Mouse (Mus musculus) ovary, postnatal 14 days (tissue): ENCODE measurements around the gene Hic2.

Source experiments
- DNase-seq: peaks from one replicate; pipeline ENCODE4 v3.0.0; 2022; ENCODE audit warnings: low spot score

The Hic2 gene

DNA sequence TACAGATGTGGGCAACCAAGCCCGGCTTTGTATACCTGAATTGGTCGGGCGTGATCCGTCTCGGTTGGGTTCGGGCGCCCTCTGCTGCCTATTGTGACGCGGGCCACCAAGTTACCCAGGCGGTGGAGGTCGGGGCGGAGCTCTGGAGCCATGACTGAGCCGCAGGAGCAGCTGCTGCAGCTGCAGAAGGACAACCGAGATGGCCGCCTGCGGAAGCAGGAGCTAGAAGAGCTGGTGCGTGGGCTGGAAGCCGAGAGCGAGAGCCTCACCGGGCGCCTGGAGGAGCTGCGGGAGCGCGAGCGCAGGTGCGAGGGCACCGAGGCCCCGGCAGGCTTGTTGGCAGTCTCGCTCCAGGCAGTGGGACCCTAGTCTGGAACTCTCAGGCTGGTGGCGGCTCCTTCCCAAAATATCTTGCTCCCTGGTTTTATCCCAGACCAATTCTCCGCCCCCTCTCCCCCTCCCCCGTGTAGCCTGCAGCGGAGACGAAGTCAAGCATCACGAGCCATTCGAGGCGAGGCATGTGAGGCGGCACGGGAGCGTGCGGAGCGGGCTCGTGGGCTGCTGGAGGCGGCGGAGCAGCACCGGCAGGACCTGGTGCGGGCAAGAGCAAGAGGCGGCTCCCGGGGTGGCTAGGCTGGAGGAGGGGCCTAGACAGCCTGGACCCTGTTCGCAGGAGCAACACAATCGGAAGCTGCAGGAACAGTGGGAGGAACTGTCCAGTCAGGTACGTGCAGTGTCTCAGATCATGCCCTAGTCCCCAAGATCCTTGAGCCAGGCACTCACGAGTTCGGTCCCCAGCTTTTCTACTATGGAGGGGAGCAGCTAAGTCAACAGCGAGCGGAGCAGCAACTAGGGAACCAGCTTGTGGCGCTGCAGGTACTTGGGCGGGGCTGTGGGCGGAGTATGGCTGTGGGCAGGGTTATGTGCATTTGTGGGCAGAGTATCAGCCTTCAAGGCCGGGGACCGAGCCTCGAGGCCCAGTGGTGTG lies 43.1 kb downstream of the Hic2 start:
- peak; percentile 91 for DNase-seq

DNA sequence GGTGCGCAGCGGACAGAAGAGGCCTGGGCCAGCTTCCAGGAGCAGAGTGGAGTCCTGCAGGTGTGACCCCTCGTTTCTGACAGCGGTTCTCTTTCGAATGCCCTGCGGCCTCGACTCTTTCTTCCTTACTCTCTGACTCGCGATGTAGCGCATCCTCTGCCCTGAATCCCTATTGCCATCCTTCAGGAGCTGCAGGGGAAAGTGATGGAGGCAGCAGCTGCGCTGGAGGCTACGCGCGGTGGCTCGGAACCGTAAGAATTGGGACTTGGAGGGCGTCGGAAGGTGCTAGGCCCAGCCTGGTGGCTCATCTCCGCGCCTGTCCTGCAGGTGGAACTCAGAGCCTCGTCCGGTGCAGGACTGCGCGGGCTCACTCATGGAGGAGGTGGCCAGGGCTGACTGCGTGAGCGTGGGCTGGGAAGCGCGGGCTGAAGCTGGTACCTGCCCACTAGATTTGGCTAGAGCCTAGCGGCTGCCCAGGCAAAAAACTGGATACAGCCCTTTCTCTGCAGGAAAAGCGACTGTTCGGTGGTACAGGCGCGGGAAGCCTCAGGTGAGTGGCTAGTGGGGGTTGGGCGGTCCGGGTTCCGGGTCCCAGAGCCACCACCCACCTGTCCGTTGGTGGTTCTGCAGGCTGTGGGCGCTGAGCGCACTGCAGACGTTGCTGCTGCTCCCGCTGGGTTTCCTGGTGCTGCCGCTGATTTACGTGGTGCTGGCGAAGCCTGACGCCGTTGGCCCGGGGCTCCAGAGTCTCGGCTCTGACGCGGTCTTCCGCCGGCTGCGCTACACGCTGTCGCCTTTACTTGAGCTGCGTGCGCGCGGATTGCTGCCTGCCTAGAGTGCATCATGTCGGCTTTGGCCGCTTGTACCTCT lies 44.2 kb downstream of the Hic2 start:
- DNase-seq: peak; percentile 6

DNA sequence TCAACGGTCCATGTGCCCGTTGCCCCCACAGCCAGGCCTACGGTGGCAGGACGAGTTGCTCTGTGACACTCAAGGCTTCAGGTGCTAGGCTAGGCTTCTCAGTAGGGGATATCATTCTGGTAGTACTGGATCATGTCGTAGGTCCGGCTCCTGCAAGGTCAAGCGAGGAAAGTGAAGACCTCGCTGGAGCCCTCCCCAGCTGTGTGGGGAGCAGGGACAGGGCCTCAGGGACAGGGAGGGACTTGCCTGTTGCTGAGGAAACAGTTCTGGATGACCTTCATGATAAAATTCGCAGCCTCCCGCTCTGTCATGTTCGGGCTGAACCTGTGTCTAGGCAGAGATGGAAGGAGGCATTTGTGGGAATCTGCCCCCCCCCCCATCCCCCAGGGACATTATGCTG lies 47.1 kb downstream of the Hic2 start:
- DNase-seq: no peak

DNA sequence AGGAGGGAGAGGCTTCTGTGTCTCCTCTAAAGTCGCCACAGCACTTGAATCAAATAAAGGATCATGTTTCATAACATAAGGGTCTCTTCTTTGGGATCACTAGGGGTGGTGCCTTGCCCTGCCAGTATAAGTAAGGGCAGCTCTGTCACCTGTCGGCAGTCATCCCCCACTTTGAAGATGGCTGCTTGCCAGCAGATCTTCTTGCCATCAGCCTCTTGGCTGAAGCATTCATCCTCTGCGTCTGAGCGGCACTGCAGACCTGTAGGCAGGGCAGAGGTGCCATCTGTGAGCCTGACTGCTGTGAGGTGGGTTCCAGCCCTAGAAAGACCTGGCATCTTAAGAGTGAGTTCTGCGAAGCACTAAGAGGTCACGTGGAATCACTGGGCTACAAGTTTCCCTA lies 49.8 kb downstream of the Hic2 start:
- no peak for DNase-seq

DNA sequence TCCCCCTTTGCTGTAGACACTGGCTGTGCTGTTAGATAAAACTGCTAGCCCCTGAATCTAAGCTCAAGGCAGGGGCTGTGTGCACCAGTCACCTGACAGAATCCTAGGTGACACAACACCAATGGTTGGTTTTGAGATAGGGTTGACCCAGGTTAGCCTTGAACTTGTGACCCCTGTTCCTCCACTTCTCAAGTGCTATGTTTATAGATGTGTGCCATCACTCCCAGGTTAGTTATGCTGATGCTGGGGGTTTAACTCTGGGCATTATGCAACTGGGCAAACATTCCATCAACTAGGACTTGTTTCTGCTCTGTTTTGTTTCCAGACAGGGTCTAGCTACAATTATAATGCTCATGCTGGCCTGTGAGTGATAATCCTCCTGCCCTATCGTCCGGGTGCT lies 53.7 kb downstream of the Hic2 start:
- DNase-seq: no peak

DNA sequence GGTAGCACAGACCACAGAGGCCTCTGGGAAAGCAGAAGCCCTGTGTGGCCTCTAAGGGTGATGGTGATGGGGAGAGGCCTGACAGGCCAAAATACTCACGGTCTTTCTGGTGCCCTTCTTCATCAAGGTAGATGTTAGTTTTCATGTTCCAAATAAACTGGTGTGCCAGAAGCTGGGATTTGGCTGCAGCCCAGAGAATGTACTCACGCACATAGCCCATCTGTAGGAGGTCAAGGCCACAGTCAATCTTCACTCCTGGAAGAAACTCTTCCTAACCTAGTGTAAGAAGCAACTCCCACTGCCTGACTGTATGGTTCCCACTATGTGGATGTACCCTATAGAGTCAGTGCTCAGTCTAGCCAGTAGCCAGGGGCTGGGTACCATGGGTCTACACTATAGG lies 57.6 kb downstream of the Hic2 start:
- DNase-seq: no peak

DNA sequence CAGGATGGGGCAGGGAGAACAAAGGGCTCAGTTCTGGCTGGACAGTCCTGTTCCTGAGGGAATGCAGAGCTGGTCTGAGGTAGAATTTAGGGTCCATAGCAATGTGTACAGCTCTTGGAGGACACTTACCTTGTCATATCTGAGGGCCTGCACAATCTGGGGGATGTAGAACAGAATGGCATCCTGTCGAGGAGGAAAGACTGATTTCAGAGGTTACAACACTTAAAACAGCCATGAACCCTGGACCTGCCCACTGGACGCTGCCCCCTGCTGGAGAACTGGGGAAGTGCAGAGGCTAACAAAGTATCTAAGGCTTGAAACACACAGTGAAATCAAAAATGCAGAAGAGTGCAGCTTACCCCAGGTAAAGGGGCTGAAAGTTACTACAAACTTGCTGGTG lies 59.4 kb downstream of the Hic2 start:
- DNase-seq: peak; percentile 64

DNA sequence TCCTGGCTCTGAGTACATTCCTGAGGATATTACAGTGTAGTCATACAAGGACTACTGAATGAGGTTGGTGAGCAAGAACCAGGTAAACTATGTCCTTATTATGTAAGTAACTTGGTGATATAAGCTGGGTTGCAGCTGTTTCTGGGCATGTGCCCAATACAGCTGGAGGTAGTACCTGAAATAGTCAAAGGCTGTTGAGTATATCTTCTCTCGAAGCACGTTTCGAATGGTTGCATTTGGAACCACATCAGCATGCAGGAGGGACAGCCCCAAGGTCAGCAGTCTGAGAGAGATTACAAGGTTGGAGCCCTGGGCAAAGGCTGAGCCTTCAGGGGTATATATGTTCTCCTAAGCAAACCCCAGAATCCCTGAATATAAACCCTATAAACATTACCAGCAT lies 67.4 kb downstream of the Hic2 start:
- no peak for DNase-seq

DNA sequence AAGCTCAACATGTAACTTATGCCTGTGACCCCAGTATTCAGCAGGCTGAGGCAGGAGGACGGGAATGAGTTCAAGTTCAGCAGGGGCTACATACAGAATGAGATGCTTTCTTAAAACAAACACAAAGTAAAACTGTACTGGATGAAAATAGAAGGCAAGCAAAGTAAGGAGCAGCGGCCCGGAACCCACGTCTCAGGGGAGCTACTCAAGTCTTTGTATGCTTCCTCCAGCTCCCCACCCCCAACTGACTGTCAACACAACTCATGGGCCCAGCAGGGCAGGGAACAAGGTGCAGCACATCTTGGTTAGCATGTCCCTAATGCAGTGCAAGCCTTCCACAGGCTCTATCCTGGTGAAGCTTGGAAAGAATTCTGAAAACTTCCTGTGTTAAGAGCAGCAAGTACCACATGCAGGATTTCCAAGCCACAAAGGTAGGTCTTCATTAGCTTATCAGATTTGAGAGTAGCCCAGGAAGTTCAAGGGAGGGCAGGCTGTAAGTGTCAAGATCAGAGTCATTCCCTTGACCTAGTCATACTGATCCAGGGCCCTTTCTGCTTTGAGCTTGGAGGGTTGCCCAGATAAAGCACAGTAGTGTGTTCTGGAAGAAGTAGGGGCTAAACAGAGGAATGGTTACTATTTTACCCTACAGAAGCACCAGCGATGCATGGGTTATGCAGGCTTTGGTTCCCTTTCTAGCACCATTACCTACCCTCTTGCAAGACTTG lies 70.3 kb downstream of the Hic2 start:
- no peak for DNase-seq

DNA sequence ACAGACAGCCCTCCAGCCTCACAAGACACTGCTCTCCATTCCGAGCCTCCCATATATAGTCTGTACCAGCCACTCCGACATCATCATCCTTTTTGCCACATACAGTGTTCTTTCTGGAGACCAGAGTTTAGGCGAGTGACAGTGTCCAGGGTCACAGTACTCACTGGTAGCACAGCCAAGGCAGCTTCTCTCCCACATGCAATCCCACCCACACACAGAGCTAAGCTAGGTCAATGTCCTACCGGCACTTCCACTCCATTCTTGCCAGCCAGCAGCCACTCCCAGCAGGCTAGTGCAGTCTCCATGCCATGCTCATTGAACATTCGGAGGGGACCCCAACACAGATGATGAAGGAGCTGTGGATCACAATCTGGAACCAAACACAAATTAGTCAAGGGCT lies 74.1 kb downstream of the Hic2 start:
- DNase-seq: no peak

DNA sequence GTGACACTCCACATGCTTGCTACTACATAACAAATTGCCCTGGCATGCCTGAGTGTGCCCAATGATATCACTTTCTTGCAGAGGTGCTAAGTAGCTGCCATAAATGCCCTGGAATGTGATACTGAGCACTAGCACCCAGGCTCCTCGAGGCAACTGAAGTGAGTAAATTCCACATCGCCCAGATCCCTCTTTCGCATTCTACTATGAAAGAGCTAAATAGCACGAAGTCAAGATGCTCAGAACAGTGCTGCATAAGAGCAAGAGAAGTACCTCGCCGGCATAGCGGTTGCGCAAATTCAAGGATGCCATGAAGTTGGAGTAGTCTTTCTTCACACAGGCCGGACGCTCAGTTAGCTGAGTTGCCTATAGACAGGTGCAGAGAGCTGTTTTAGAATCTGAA lies 75.7 kb downstream of the Hic2 start:
- DNase-seq: no peak

DNA sequence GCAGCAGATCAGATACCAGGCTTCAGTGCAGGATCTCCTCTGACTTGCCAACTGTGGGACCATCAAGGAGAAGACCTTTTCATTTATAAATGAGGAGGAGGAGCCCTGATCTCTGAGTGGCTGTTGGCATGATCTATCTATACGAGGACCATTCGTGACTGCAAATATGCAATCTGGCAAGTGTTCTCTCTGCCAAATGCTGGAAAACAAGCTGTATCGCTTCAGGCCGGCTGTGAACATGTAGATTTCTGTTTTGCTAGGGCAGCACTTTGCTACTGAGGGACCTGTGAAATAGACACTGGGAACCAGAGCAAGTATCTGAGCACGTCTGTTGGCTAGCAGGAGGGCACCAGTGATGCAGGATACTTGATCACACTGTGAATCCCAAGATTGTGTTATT lies 79.2 kb downstream of the Hic2 start:
- no peak for DNase-seq
